Mouse (Mus musculus): ENCODE results near the gene Pde4d. TPM values are rescaled to one million over a fixed set of nuclear protein-coding genes. Genes with fewer than 3 reads are reported as not detected.

The Pde4d gene
- polyA plus RNA-seq, 1 experiment from 2014 or later, result 14.9 TPM

DNA sequence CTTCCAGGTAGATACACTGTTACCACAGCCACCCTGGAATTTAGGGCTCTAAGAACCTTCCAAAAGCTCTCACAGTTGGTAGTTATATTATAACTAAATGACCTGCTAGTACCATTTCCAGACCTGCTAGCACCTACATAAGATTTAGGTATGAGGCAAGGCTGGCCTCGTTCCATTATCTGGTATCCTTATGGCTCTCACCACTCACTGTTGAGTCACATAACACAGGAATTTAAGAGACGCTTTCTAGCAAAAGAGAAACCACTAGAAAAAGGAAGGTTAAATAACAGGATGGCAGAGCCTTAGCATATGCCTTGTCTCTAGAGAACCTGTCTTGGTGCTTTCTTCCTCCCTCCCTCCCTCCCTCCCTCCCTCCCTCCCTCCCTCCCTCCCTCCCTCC is 910.2 kb downstream of the Pde4d start:
- H3K27me3 ChIP-seq (ENCODE audit: control insufficient read depth, insufficient read depth, low read depth, low read length), result no peaks in the 10 kb centered on the region
- H3K27ac ChIP-seq (ENCODE audit: low read length), result no peak overlapping the region
- no peak for ATAC-seq (ENCODE audit: low read depth)
- H3K4me2 ChIP-seq (ENCODE audit: low read depth, low read length), result no peak overlapping the region
- WGBS, result 69% methylated on average over 2 of the region's 2 CpGs
- no peaks in the 10 kb centered on the region for H3K4me1 ChIP-seq (replicated peaks; ENCODE audit: control insufficient read depth, insufficient read depth, low read length)
- H3K36me3 ChIP-seq (ENCODE audit: control insufficient read depth, insufficient read depth, low read length), result no peaks in the 10 kb centered on the region
- H3K9ac ChIP-seq (ENCODE audit: low read length), result no peak overlapping the region
- H3K4me3 ChIP-seq (ENCODE audit: low read length), result no peak overlapping the region
- H3K9me3 ChIP-seq (ENCODE audit: control insufficient read depth, low read length), result no peaks in the 10 kb centered on the region

DNA sequence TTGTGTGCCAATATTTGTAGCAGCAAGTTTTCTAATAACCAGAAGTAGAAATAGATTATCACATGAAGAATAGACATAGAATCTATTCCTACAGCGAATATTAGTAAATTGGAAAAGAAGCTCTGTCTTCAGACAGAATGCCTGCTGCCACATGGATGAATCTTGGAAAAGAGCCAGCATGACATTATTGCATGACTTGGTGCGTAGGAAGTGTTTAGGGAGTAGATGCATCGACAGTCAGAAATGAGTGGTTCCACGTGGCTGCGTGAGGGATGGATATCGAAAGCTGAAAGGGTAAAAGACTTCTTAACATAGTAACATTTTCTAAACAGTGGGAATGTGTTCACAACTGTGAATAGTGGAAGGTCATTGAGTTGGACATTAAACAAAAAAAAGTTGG is 912.6 kb downstream of the Pde4d start:
- Histone ChIP-seq H3K36me3 (ENCODE audit: control insufficient read depth, insufficient read depth, low read length) (no peaks in the 10 kb centered on the region), H3K4me2 (ENCODE audit: low read depth, low read length) (no peak overlapping the region), H3K4me3 (ENCODE audit: low read length) (no peak overlapping the region), H3K9ac (ENCODE audit: low read length) (no peak overlapping the region), H3K27ac (ENCODE audit: low read length) (no peak overlapping the region), H3K27me3 (ENCODE audit: control insufficient read depth, insufficient read depth, low read depth, low read length) (no peaks in the 10 kb centered on the region), H3K4me1 (replicated peaks; ENCODE audit: control insufficient read depth, insufficient read depth, low read length) (no peaks in the 10 kb centered on the region), H3K9me3 (ENCODE audit: control insufficient read depth, low read length) (no peaks in the 10 kb centered on the region)
- no peak for ATAC-seq (ENCODE audit: low read depth)
- 56% methylated on average over 6 of the region's 6 CpGs for WGBS

DNA sequence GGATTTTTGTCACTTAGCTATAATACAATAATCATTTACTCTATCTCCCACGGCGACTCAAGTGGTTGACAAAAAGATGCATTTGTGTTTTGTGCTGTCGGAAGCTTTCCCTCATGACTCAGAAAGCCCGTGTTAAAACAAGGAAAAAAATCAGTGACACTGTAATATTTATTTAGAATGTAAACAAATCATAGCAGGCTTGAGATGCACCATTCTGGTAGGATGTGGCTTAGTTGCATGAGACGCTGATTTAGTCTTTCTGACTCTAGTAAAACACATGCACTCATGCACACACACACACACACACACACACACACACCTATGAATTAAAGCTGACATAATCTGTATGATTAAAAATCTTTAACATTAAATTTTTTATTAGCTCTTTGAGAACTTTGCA is 924.7 kb downstream of the Pde4d start:
- Histone ChIP-seq H3K4me3 (ENCODE audit: low read length) (no peak overlapping the region), H3K36me3 (ENCODE audit: control insufficient read depth, insufficient read depth, low read length) (no peaks in the 10 kb centered on the region), H3K4me1 (replicated peaks; ENCODE audit: control insufficient read depth, insufficient read depth, low read length) (no peaks in the 10 kb centered on the region), H3K27me3 (ENCODE audit: control insufficient read depth, insufficient read depth, low read depth, low read length) (no peaks in the 10 kb centered on the region), H3K4me2 (ENCODE audit: low read depth, low read length) (no peak overlapping the region), H3K9ac (ENCODE audit: low read length) (no peak overlapping the region), H3K27ac (ENCODE audit: low read length) (no peak overlapping the region), H3K9me3 (ENCODE audit: control insufficient read depth, low read length) (no peaks in the 10 kb centered on the region)
- 35% methylated on average over 5 of the region's 5 CpGs for WGBS
- peak; percentile 60; the same call in 1 of the 2 replicates for ATAC-seq (ENCODE audit: low read depth)

DNA sequence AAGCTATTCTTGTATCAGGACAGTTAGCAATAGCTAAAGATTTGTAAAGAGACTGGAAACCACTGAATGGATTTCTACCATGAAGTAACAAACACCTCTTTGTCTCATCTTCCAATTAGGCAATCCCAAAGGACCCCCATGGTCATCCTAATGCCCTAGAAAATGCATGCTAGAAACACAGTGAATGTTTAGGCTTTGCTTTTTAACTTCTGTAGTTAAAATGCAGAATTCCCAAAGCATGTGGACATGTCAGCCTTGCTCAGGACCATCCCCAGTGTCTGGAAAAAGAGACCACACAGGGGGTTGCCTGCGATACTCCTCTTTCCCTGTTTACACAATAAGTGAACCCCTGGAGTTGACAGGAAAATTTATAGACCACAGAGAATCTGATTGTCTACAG is 926.9 kb downstream of the Pde4d start:
- H3K4me2 ChIP-seq (ENCODE audit: low read depth, low read length), result no peak overlapping the region
- H3K27ac ChIP-seq (ENCODE audit: low read length), result no peak overlapping the region
- no peaks in the 10 kb centered on the region for H3K27me3 ChIP-seq (ENCODE audit: control insufficient read depth, insufficient read depth, low read depth, low read length)
- H3K4me1 ChIP-seq (replicated peaks; ENCODE audit: control insufficient read depth, insufficient read depth, low read length), result no peaks in the 10 kb centered on the region
- 42% methylated on average over 1 of the region's 1 CpGs for WGBS
- H3K36me3 ChIP-seq (ENCODE audit: control insufficient read depth, insufficient read depth, low read length), result no peaks in the 10 kb centered on the region
- H3K9me3 ChIP-seq (ENCODE audit: control insufficient read depth, low read length), result no peaks in the 10 kb centered on the region
- no peak overlapping the region for H3K9ac ChIP-seq (ENCODE audit: low read length)
- no peak overlapping the region for H3K4me3 ChIP-seq (ENCODE audit: low read length)
- ATAC-seq (ENCODE audit: low read depth), result no peak

DNA sequence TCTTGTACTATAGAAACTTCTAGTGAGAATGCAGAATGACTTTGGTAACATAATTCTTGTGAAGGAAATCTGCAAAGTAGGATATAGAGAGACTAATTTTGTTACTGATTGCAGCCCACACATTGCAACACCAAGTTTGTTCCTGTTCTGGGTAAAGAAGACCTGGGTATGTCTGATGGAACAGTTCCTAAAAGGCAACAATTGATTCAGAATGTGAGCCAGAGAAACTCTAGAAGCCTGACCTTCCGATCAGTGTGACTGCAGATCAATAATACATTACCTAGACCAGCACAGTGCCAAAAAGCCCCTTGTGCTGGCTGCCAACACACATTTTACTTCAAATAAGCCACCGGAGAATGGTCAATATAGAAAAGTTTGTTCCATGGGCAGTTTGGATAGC is 930.4 kb downstream of the Pde4d start:
- no peak overlapping the region for H3K4me3 ChIP-seq (ENCODE audit: low read length)
- no peaks in the 10 kb centered on the region for H3K27me3 ChIP-seq (ENCODE audit: control insufficient read depth, insufficient read depth, low read depth, low read length)
- WGBS, result 94% methylated on average over 2 of the region's 2 CpGs
- no peak overlapping the region for H3K9ac ChIP-seq (ENCODE audit: low read length)
- H3K27ac ChIP-seq (ENCODE audit: low read length), result no peak overlapping the region
- no peak overlapping the region for H3K4me2 ChIP-seq (ENCODE audit: low read depth, low read length)
- H3K36me3 ChIP-seq (ENCODE audit: control insufficient read depth, insufficient read depth, low read length), result no peaks in the 10 kb centered on the region
- ATAC-seq (ENCODE audit: low read depth), result no peak
- no peaks in the 10 kb centered on the region for H3K9me3 ChIP-seq (ENCODE audit: control insufficient read depth, low read length)
- H3K4me1 ChIP-seq (replicated peaks; ENCODE audit: control insufficient read depth, insufficient read depth, low read length), result no peaks in the 10 kb centered on the region

DNA sequence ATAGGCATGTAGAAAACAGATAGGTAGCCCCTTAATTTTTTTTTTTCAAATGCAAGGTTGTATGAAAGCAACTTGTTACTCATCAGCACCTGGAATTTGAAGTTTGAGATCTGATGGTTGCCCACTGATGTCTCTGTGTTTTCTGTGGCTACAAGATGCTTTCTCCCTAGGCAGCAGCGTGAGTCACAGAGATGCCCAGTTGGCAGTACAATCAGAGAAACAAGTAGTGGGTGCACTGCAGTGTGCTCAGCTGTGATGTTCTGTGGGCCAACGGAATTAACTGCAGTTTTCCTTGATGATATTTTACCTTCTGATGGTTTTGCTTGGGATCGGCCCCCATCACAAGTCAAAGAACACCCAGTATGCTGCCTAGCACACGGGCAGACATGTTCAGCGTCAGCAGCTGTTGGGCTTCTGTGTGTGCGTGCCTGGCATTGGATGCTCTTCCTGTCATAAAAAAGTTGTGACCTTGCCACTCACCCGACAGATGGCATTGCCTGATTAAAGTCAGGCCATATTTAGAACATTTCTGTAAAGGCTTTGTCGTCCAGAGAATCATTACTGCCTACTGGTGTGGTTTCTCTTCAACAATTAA is 939.0 kb downstream of the Pde4d start:
- no peaks in the 10 kb centered on the region for H3K9me3 ChIP-seq (ENCODE audit: control insufficient read depth, low read length)
- H3K27me3 ChIP-seq (ENCODE audit: control insufficient read depth, insufficient read depth, low read depth, low read length), result no peaks in the 10 kb centered on the region
- no peak for ATAC-seq (ENCODE audit: low read depth)
- no peak overlapping the region for H3K4me2 ChIP-seq (ENCODE audit: low read depth, low read length)
- H3K27ac ChIP-seq (ENCODE audit: low read length), result no peak overlapping the region
- H3K4me3 ChIP-seq (ENCODE audit: low read length), result no peak overlapping the region
- H3K36me3 ChIP-seq (ENCODE audit: control insufficient read depth, insufficient read depth, low read length), result no peaks in the 10 kb centered on the region
- H3K4me1 ChIP-seq (replicated peaks; ENCODE audit: control insufficient read depth, insufficient read depth, low read length), result no peaks in the 10 kb centered on the region
- H3K9ac ChIP-seq (ENCODE audit: low read length), result no peak overlapping the region
- 64% methylated on average over 8 of the region's 8 CpGs for WGBS

DNA sequence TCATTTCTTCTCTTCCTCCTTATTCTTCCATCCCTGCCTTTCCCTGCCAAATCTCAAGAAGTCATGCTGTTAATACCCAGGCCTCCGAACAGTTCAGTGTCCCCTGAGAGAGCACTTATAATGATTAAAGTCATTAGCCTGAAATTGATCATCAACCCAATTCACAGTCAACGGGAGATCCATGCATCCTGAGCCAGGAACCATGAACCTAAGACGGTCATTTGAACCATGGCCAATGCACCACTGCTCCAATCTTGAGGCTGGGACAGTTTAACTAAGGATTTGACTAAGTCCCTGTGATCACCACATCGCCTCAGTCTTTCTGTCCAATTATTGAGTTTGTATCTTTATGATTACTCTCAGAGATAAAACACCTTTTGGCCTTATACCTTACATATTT is 952.6 kb downstream of the Pde4d start:
- no peaks in the 10 kb centered on the region for H3K27me3 ChIP-seq (ENCODE audit: control insufficient read depth, insufficient read depth, low read depth, low read length)
- no peak for ATAC-seq (ENCODE audit: low read depth)
- no peak overlapping the region for H3K4me2 ChIP-seq (ENCODE audit: low read depth, low read length)

DNA sequence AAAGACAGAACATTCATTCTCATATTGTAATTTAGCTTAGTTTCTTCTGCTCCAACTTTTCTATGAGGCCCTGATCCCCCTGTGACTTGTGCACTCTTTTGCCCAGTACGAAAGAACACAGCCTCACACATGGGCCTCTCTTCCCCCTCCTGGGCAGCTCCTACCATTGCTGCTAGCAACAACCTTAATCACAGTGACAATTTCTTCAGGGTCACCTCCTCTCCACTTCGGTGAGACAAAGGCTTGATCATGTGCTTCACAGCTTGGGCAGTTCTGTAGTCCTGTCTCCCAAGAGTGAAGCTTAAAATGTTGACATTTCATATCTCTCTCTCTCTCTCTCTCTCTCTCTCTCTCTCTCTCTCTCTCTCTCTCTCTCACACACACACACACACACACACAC is 953.2 kb downstream of the Pde4d start:
- no peaks in the 10 kb centered on the region for H3K4me1 ChIP-seq (replicated peaks; ENCODE audit: control insufficient read depth, insufficient read depth, low read length)
- H3K27ac ChIP-seq (ENCODE audit: low read length), result no peak overlapping the region
- H3K27me3 ChIP-seq (ENCODE audit: control insufficient read depth, insufficient read depth, low read depth, low read length), result no peaks in the 10 kb centered on the region
- no peaks in the 10 kb centered on the region for H3K9me3 ChIP-seq (ENCODE audit: control insufficient read depth, low read length)
- no peak overlapping the region for H3K4me2 ChIP-seq (ENCODE audit: low read depth, low read length)
- 38% methylated on average over 2 of the region's 2 CpGs for WGBS
- no peak overlapping the region for H3K4me3 ChIP-seq (ENCODE audit: low read length)
- no peak overlapping the region for H3K9ac ChIP-seq (ENCODE audit: low read length)
- H3K36me3 ChIP-seq (ENCODE audit: control insufficient read depth, insufficient read depth, low read length), result no peaks in the 10 kb centered on the region
- no peak for ATAC-seq (ENCODE audit: low read depth)

More for the DNA sequence above, 952.6 kb downstream of the Pde4d start:
- Histone ChIP-seq H3K4me3 (ENCODE audit: low read length) (no peak overlapping the region), H3K4me1 (replicated peaks; ENCODE audit: control insufficient read depth, insufficient read depth, low read length) (no peaks in the 10 kb centered on the region), H3K9me3 (ENCODE audit: control insufficient read depth, low read length) (no peaks in the 10 kb centered on the region), H3K9ac (ENCODE audit: low read length) (no peak overlapping the region), H3K36me3 (ENCODE audit: control insufficient read depth, insufficient read depth, low read length) (no peaks in the 10 kb centered on the region), H3K27ac (ENCODE audit: low read length) (no peak overlapping the region)
- 78% methylated on average over 4 of the region's 4 CpGs for WGBS

DNA sequence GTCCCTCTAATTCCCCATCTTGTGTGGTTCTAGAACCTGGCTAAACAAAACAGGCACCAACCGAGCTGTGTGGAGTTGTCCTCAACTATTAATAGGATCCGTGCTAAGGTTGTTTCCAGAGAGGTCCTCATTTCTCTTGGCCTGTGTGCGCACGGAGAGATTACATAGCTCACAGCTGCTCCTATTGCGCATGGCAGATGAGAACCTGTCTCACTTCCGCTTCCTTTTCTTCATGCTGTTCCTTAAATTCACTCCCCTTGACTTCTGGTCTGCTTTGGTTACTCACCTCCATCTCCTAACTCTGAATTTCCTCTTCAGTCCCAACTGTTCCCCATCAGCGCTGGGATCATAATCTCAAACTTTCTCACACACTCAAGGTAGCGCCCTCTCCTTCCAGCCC is 956.6 kb downstream of the Pde4d start:
- H3K4me2 ChIP-seq (ENCODE audit: low read depth, low read length), result no peak overlapping the region

DNA sequence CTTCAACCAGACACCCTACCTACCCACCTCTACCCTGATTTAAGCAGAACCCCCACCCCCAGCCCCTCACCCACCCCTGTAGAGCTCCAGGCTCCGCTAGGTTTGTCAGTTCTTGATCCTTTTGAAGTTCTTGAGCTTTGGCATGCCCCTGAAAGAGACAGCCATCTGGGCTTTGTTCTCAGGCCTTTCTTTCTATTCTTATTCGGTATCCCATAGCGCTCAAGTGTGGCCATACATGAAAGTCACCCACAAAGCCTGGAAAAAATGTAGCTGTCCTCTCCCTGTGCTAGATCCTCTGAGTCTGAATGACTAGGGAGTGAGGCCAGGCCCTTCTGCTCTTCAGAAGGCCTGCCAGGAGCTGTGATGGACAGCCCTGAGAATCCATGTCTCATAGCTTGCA is 957.6 kb downstream of the Pde4d start:
- Histone ChIP-seq H3K36me3 (ENCODE audit: control insufficient read depth, insufficient read depth, low read length) (no peaks in the 10 kb centered on the region), H3K4me3 (ENCODE audit: low read length) (no peak overlapping the region), H3K27me3 (ENCODE audit: control insufficient read depth, insufficient read depth, low read depth, low read length) (no peaks in the 10 kb centered on the region), H3K9ac (ENCODE audit: low read length) (no peak overlapping the region), H3K9me3 (ENCODE audit: control insufficient read depth, low read length) (no peaks in the 10 kb centered on the region), H3K4me1 (replicated peaks; ENCODE audit: control insufficient read depth, insufficient read depth, low read length) (no peaks in the 10 kb centered on the region), H3K4me2 (ENCODE audit: low read depth, low read length) (no peak overlapping the region), H3K27ac (ENCODE audit: low read length) (no peak overlapping the region)
- no peak for ATAC-seq (ENCODE audit: low read depth)
- 79% methylated on average over 3 of the region's 3 CpGs for WGBS

More for the DNA sequence above, 956.6 kb downstream of the Pde4d start:
- H3K4me3 ChIP-seq (ENCODE audit: low read length), result no peak overlapping the region
- no peak for ATAC-seq (ENCODE audit: low read depth)
- H3K9ac ChIP-seq (ENCODE audit: low read length), result no peak overlapping the region
- no peaks in the 10 kb centered on the region for H3K27me3 ChIP-seq (ENCODE audit: control insufficient read depth, insufficient read depth, low read depth, low read length)
- H3K9me3 ChIP-seq (ENCODE audit: control insufficient read depth, low read length), result no peaks in the 10 kb centered on the region
- no peak overlapping the region for H3K27ac ChIP-seq (ENCODE audit: low read length)
- H3K4me1 ChIP-seq (replicated peaks; ENCODE audit: control insufficient read depth, insufficient read depth, low read length), result no peaks in the 10 kb centered on the region
- 81% methylated on average over 8 of the region's 8 CpGs for WGBS
- H3K36me3 ChIP-seq (ENCODE audit: control insufficient read depth, insufficient read depth, low read length), result no peaks in the 10 kb centered on the region
